Mouse (Mus musculus) stomach, postnatal 0 days (tissue): ENCODE data around the gene Olfr603.

ENCODE experiments used
- CTCF ChIP-seq: IDR thresholded peaks from 2 replicates; pipeline ENCODE4 v1.5.1; 2016; ENCODE audit warnings: antibody characterized with exemption, low read depth, mild to moderate bottlenecking, moderate library complexity
- EP300 ChIP-seq: optimal IDR thresholded peaks from 2 replicates; pipeline ENCODE3; 2016; ENCODE audit warnings: antibody characterized with exemption

- TF ChIP-seq EP300, result no peak
- no peak for TF ChIP-seq CTCF
These were observed 36.4 kb downstream of the Olfr603 start, which contains the start of gene Olfr600 for GRCm38 (mm10) chr7:103349569-103349968.
